Mouse (Mus musculus): ENCODE results near the gene Muc13. TPM values are rescaled to one million over a fixed set of nuclear protein-coding genes. Genes with fewer than 3 reads are reported as not detected.

Gene Muc13
- total and polyA plus RNA-seq, 3 experiments, result 0.33 TPM; not detected in 2

DNA sequence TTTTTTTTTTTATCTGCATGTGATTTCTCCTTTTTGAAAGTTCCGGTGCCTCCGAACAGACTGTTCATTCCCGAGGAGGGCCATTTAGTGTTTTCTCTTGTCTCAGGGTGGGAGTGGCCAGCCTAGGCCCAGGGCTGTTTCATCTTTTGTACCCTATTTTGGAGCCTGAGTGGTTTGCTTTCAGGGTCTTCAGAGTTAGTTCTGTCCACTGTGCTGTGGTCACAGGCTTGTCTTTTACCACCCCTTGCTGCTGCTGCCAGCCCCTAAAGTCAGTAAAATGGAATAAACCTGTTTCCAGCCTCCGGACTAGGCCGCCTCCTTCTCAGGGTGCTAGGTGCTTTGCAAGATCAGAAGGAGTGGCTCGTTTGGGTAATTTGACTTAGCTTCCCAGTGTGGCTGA is 38.2 kb downstream of the Muc13 start:
- Histone ChIP-seq H3K27me3 (ENCODE audit: control insufficient read depth, insufficient read depth, low read length) (no peaks in the 10 kb centered on the region), H3K9ac (ENCODE audit: low read depth, low read length) (no peak overlapping the region), H3K4me3 (no peak overlapping the region), H3K36me3 (ENCODE audit: control insufficient read depth, insufficient read depth, low read length) (no peaks in the 10 kb centered on the region), H3K4me1 (ENCODE audit: control insufficient read depth, insufficient read depth, low read length) (peaks cover 11% of the 10 kb centered on the region), H3K79me2 (replicated peaks; ENCODE audit: control insufficient read depth, insufficient read depth, low read length) (no peaks in the 10 kb centered on the region), H3K27ac (0 out of 2 replicates have a peak overlapping the region, but pooled peaks have one; percentile 63)
- intact Hi-C loops (cut with DNase I), result no loop called here
- DNase-seq, result no peak
- TF ChIP-seq CTCF (IDR thresholded peaks at IDR 0.05), result no peak
- TF ChIP-seq POLR2A (IDR thresholded peaks at IDR 0.05; ENCODE audit: insufficient read depth, low read depth, low read length), result no peak
- no peak for TF ChIP-seq EP300 (IDR thresholded peaks at IDR 0.05; ENCODE audit: insufficient read depth, low read depth, low read length)
- 79% methylated on average over 6 of the region's 6 CpGs for WGBS

DNA sequence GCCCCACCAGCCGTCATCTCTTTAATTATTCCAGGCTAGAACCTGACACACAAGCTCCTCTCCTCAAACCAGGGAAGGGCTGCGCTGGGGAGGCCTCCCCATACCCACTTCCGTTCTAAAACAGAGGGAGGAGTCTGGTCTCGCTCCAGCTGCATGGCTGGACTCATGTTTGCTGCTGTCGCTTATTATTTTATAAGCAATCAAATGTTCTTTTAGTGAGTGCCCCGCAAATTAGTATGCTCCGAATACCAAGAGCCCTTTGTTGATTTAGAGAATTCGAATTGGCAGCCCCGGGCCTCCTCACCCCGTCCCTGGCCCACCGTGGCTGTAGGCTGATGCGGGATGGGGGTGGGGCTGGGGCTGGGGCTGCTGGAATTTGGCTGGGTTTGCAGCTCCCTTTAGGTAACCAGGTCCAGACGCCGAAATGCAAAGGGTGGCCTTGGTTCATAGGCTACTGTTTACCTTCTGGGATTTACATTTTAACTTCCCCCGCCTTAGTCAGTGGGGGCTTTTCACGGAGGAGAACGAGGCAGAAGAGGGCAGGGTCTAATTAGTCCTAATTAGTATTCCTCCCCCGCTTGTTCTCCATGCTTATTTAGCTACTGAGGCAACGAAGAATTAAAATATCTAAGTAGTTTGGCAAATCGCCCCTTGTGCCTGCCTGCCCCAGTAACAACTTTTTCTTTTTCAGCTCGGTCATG is 39.0 kb downstream of the Muc13 start:
- H3K36me3 ChIP-seq (ENCODE audit: control insufficient read depth, insufficient read depth, low read length), result no peaks in the 10 kb centered on the region
- H3K9ac ChIP-seq (ENCODE audit: low read depth, low read length), result no peak overlapping the region
- 25% methylated on average over 21 of the region's 21 CpGs for WGBS
- intact Hi-C loops (cut with DNase I), result no loop called here
- peaks cover 16% of the 10 kb centered on the region for H3K4me1 ChIP-seq (ENCODE audit: control insufficient read depth, insufficient read depth, low read length)
- H3K27ac ChIP-seq, result peak overlapping the region; percentile 63
- H3K4me3 ChIP-seq, result peak overlapping the region; percentile 10; the same call in 1 of the 2 replicates
- TF ChIP-seq CTCF (IDR thresholded peaks at IDR 0.05) (no peak), EP300 (IDR thresholded peaks at IDR 0.05; ENCODE audit: insufficient read depth, low read depth, low read length) (no peak), POLR2A (IDR thresholded peaks at IDR 0.05; ENCODE audit: insufficient read depth, low read depth, low read length) (no peak)
- peak; percentile 36 to 40 for DNase-seq
- no peaks in the 10 kb centered on the region for H3K79me2 ChIP-seq (replicated peaks; ENCODE audit: control insufficient read depth, insufficient read depth, low read length)
- H3K27me3 ChIP-seq (ENCODE audit: control insufficient read depth, insufficient read depth, low read length), result no peaks in the 10 kb centered on the region

DNA sequence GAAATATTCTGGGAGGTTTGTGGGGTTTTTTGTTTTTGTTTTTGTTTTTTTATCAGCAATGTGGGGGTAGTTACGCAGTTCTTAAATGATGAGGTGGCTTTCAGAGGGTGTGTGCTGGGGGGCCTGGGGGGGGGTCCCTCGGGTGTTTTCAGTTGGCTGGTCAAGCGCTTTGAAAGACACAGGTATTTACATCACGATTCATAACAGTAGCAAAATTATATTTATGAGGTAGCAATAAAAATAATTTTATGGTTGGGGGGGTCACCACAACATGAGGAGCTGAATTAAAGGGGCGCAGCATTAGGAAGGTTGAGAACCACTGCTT is 39.6 kb downstream of the Muc13 start:
- no peaks in the 10 kb centered on the region for H3K36me3 ChIP-seq (ENCODE audit: control insufficient read depth, insufficient read depth, low read length)
- no peaks in the 10 kb centered on the region for H3K27me3 ChIP-seq (ENCODE audit: control insufficient read depth, insufficient read depth, low read length)
- no peaks in the 10 kb centered on the region for H3K79me2 ChIP-seq (replicated peaks; ENCODE audit: control insufficient read depth, insufficient read depth, low read length)
- H3K27ac ChIP-seq, result peak overlapping the region; percentile 63
- WGBS, result 23% methylated on average over 5 of the region's 5 CpGs
- DNase-seq, result no peak
- H3K4me1 ChIP-seq (ENCODE audit: control insufficient read depth, insufficient read depth, low read length), result peaks cover 16% of the 10 kb centered on the region
- TF ChIP-seq EP300 (IDR thresholded peaks at IDR 0.05; ENCODE audit: insufficient read depth, low read depth, low read length) (no peak), POLR2A (IDR thresholded peaks at IDR 0.05; ENCODE audit: insufficient read depth, low read depth, low read length) (no peak), CTCF (IDR thresholded peaks at IDR 0.05) (no peak)
- H3K9ac ChIP-seq (ENCODE audit: low read depth, low read length), result peak overlapping the region; percentile 56; the same call in 1 of the 2 replicates
- peak overlapping the region; percentile 37 for H3K4me3 ChIP-seq
- intact Hi-C loops (cut with DNase I), result no loop called here

DNA sequence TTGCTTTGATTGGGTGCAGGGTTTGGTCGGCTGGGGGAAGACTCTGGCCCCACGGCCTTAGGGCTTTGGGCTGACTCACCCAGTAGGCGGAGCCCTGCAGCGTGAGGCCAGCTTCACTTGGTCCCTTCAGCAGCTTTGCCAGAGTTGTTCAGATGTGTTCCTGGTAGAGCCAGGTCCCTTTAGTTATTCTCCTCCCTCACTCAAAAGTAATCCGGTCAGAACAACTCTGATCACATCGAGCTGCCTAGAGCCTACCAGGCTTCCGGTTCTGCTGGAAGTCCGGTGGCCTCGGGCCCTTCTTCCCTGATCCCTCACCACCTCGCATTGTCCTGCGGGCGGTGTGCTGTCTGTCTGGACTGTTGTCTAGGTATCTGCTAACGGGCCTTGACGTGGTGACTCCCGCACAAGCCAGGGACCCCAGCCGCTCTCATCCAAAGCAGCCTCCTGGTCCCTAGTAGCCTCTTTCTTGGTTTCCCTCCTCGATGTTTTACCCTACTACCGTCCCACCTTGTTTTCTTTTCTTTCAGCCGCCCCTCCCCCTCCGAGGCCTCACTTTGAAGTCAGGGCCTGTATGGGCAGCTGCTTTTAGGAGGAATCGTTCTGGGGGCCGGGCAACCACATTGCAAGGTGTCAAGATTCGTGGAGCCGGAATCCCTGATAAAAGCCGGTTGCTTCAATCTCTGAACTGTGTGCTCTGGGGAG is 40.1 kb downstream of the Muc13 start:
- TF ChIP-seq CTCF (IDR thresholded peaks at IDR 0.05) (peak; percentile 53), POLR2A (IDR thresholded peaks at IDR 0.05; ENCODE audit: insufficient read depth, low read depth, low read length) (no peak), EP300 (IDR thresholded peaks at IDR 0.05; ENCODE audit: insufficient read depth, low read depth, low read length) (no peak)
- peaks cover 16% of the 10 kb centered on the region for H3K4me1 ChIP-seq (ENCODE audit: control insufficient read depth, insufficient read depth, low read length)
- intact Hi-C loops (cut with DNase I), result no loop called here
- WGBS, result 17% methylated on average over 25 of the region's 25 CpGs
- peak overlapping the region; percentile 63 for H3K27ac ChIP-seq
- H3K4me3 ChIP-seq, result peak overlapping the region; percentile 37
- no peaks in the 10 kb centered on the region for H3K27me3 ChIP-seq (ENCODE audit: control insufficient read depth, insufficient read depth, low read length)
- peak; percentile 70 to 76 for DNase-seq
- H3K36me3 ChIP-seq (ENCODE audit: control insufficient read depth, insufficient read depth, low read length), result no peaks in the 10 kb centered on the region
- H3K9ac ChIP-seq (ENCODE audit: low read depth, low read length), result peak overlapping the region; percentile 56
- no peaks in the 10 kb centered on the region for H3K79me2 ChIP-seq (replicated peaks; ENCODE audit: control insufficient read depth, insufficient read depth, low read length)

DNA sequence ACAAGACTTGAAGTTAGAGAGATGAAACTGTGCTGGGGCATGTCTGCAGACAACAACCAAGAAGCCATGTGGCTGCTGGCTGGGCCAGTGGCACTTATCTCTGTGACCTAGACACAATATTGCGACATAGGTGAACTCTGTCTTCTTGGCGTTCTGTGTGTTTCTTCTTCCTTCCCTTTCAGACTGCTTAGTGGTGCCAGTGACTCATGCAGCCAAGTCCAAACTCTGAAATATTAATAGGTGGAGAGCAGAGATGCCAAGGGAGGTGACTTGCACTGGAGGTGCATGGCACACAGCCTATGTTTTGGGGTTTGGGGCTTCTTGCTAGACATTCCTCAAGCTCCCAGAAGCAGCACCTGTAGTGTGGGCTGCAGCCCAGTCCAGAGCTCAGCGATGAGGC is 42.8 kb downstream of the Muc13 start:
- Histone ChIP-seq H3K4me3 (no peak overlapping the region), H3K36me3 (ENCODE audit: control insufficient read depth, insufficient read depth, low read length) (no peaks in the 10 kb centered on the region), H3K79me2 (replicated peaks; ENCODE audit: control insufficient read depth, insufficient read depth, low read length) (peaks cover 2% of the 10 kb centered on the region; the same call in 1 of the 2 replicates), H3K27ac (peak overlapping the region; percentile 36), H3K27me3 (ENCODE audit: control insufficient read depth, insufficient read depth, low read length) (no peaks in the 10 kb centered on the region), H3K4me1 (ENCODE audit: control insufficient read depth, insufficient read depth, low read length) (peaks cover 12% of the 10 kb centered on the region), H3K9ac (ENCODE audit: low read depth, low read length) (no peak overlapping the region)
- intact Hi-C loops (cut with DNase I), result no loop called here
- WGBS, result 42% methylated on average over 3 of the region's 3 CpGs
- peak; percentile 58 to 74 for DNase-seq
- TF ChIP-seq EP300 (IDR thresholded peaks at IDR 0.05; ENCODE audit: insufficient read depth, low read depth, low read length) (peak; percentile 66; the same call in 1 of the 2 replicates), POLR2A (IDR thresholded peaks at IDR 0.05; ENCODE audit: insufficient read depth, low read depth, low read length) (no peak)

DNA sequence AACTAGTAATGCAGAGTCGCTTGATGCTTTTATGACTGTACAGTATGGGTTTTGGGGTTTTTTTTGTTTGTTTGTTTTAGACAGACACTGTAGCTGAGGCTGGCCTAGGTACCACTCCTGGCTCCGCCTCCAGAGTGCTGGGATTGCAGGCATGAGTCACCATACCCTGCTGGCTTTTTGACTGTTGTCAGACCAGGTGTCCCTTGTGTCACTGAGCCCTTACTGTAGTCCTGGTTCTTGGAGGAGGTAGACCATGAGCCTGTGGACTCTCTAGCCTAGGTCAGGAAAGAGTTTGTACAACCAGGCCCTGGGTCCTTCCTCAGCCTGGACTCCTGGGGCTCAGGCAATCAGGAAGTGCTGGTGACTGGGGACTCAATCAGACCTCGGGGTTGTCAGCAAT is 43.4 kb downstream of the Muc13 start:
- Histone ChIP-seq H3K27me3 (ENCODE audit: control insufficient read depth, insufficient read depth, low read length) (no peaks in the 10 kb centered on the region), H3K4me3 (no peak overlapping the region), H3K27ac (peak overlapping the region; percentile 36), H3K36me3 (ENCODE audit: control insufficient read depth, insufficient read depth, low read length) (no peaks in the 10 kb centered on the region), H3K79me2 (replicated peaks; ENCODE audit: control insufficient read depth, insufficient read depth, low read length) (peaks cover 2% of the 10 kb centered on the region; the same call in 1 of the 2 replicates), H3K4me1 (ENCODE audit: control insufficient read depth, insufficient read depth, low read length) (peaks cover 12% of the 10 kb centered on the region), H3K9ac (ENCODE audit: low read depth, low read length) (no peak overlapping the region)
- WGBS, result 72% methylated on average over 3 of the region's 3 CpGs
- peak in 1 of 2 experiments; percentile 33 for DNase-seq
- intact Hi-C loops (cut with DNase I), result no loop called here
- TF ChIP-seq EP300 (IDR thresholded peaks at IDR 0.05; ENCODE audit: insufficient read depth, low read depth, low read length), result no peak
- no peak for TF ChIP-seq CTCF (IDR thresholded peaks at IDR 0.05)
- TF ChIP-seq POLR2A (IDR thresholded peaks at IDR 0.05; ENCODE audit: insufficient read depth, low read depth, low read length), result no peak
